Comparison of ENCODE assay signal across 8 mouse cellular contexts in the genomic region with DNA sequence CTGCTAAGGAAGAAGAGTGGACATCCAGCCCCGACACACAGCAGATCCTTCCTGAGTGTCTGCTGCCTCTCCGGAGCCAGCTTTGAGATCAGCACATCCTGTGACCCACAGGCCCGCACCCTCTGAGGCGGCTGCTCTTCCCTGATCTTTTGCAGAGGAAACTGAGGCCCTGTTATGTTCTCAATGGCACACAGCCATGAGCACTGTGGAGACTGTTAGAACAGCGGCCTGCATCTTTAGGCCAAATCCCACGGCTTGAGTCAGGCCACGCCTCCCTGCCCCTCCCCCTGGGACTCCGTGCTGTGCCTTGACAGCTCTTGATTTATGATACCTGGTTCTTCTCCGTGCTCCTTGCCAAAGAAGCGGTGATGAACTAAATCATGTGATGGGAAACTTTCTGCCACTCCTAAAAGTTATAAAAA. TPM values are rescaled to one million over a fixed set of nuclear protein-coding genes. Genes with fewer than 3 reads are reported as not detected.
A peak's percentile ranks its signal among the peaks of the same experiment; 100 is the strongest.
DNase-seq lines count a peak whose midpoint lies in the region; ATAC-seq and TF ChIP-seq lines count a peak whose summit lies in the region.

No protein-coding gene starts in this region.

- no peaks in the 10 kb centered on the region for H3K27me3 ChIP-seq in MEL (ENCODE audit: control insufficient read depth in 1 of 2, insufficient read depth in 2 of 2, low read length in 2 of 2)
- peaks cover 4% of the 10 kb centered on the region; the same call in 1 of the 2 replicates for H3K27me3 ChIP-seq in heart, embryonic 15.5 days
- no peaks in the 10 kb centered on the region for H3K27me3 ChIP-seq in kidney, embryonic 16.5 days (ENCODE audit: insufficient read depth, low read length)

- peak overlapping the region; percentile 53 for H3K9ac ChIP-seq in MEL (ENCODE audit: control insufficient read depth, low read depth, low read length, poor library complexity, severe bottlenecking)
- no peak overlapping the region for H3K9ac ChIP-seq in heart, embryonic 15.5 days
- no peak overlapping the region; the same call in 1 of the 2 replicates for H3K9ac ChIP-seq in kidney, embryonic 16.5 days (replicated peaks; ENCODE audit: low read length)

- H3K4me1 ChIP-seq in MEL (ENCODE audit: control insufficient read depth in 1 of 2, insufficient read depth in 2 of 2, low read length in 2 of 2): no peaks in the 10 kb centered on the region; a peak in 1 of 4 replicates
- H3K4me1 ChIP-seq in heart, embryonic 15.5 days (replicated peaks): peaks cover 4% of the 10 kb centered on the region
- peaks cover 5% of the 10 kb centered on the region; the same call in 1 of the 2 replicates for H3K4me1 ChIP-seq in kidney, embryonic 16.5 days (ENCODE audit: insufficient read depth, low read length)

- peak; percentile 45; the same call in 1 of the 2 replicates for ATAC-seq in heart, embryonic 15.5 days (replicated peaks; ENCODE audit: insufficient number of reproducible peaks, insufficient read depth, low FRiP score, low read depth)
- peak; percentile 80 for ATAC-seq in kidney, embryonic 16.5 days (ENCODE audit: low FRiP score, low TSS enrichment)

- H3K36me3 ChIP-seq in MEL (ENCODE audit: control insufficient read depth in 1 of 2, insufficient read depth in 2 of 2, low read length in 2 of 2): no peaks in the 10 kb centered on the region; a peak in 1 of 4 replicates
- H3K36me3 ChIP-seq in heart, embryonic 15.5 days: no peaks in the 10 kb centered on the region
- H3K36me3 ChIP-seq in kidney, embryonic 16.5 days (ENCODE audit: insufficient read depth, low read length): no peaks in the 10 kb centered on the region

- H3K9me3 ChIP-seq in MEL (replicated peaks; ENCODE audit: insufficient read depth, low read length): no peaks in the 10 kb centered on the region
- H3K9me3 ChIP-seq in heart, embryonic 15.5 days (replicated peaks): no peaks in the 10 kb centered on the region
- H3K9me3 ChIP-seq in kidney, embryonic 16.5 days (ENCODE audit: low read length): no peaks in the 10 kb centered on the region

- H3K4me2 ChIP-seq in heart, embryonic 15.5 days: peak overlapping the region; percentile 48
- peak overlapping the region; percentile 43 for H3K4me2 ChIP-seq in kidney, embryonic 16.5 days (replicated peaks; ENCODE audit: low read depth, low read length)

- TF ChIP-seq RAD21 in MEL (IDR thresholded peaks at IDR 0.05; ENCODE audit: low read depth, low read length): no peak

- peak overlapping the region; percentile 43 for H3K27ac ChIP-seq in MEL (ENCODE audit: control insufficient read depth, low read depth, low read length)
- H3K27ac ChIP-seq in heart, embryonic 15.5 days: peak overlapping the region; percentile 62
- H3K27ac ChIP-seq in kidney, embryonic 16.5 days (ENCODE audit: low read length): peak overlapping the region; percentile 72

- no peak for TF ChIP-seq POLR2A in MEL (IDR thresholded peaks at IDR 0.05; ENCODE audit: control insufficient read depth in 1 of 2, insufficient read depth in 1 of 2, low read depth in 1 of 2, low read length in 2 of 2, poor library complexity in 1 of 2)

- no peak for TF ChIP-seq EP300 in MEL (IDR thresholded peaks at IDR 0.05; ENCODE audit: low read depth in 1 of 2, low read length in 2 of 2)

- no peaks in the 10 kb centered on the region for H3K79me2 ChIP-seq in MEL (ENCODE audit: control insufficient read depth, insufficient read depth, low read length, poor library complexity)

- WGBS in heart, embryonic 15.5 days: 19% methylated on average over 10 of the region's 10 CpGs
- WGBS in kidney, embryonic 16.5 days: 12% methylated on average over 10 of the region's 10 CpGs

- TF ChIP-seq CTCF in MEL (IDR thresholded peaks at IDR 0.05 in 2 of 3, conservative IDR thresholded peaks at IDR 0.05 in 1 of 3; ENCODE audit: control insufficient read depth in 1 of 3, insufficient read depth in 1 of 3, low read depth in 2 of 3, low read length in 3 of 3, poor library complexity in 1 of 3, severe bottlenecking in 1 of 3): no peak

- peak overlapping the region; percentile 66 to 92 for H3K4me3 ChIP-seq in MEL (ENCODE audit: control insufficient read depth in 1 of 2, insufficient read depth in 1 of 2, low read depth in 2 of 2, low read length in 2 of 2)
- H3K4me3 ChIP-seq in heart, embryonic 15.5 days: 0 out of 2 replicates have a peak overlapping the region, but pooled peaks have one; percentile 5
- H3K4me3 ChIP-seq in kidney, embryonic 16.5 days (ENCODE audit: low read length): no peak overlapping the region

- DNase-seq in MEL (ENCODE audit: low read depth, low spot score): peak; percentile 86
- peak; percentile 91 for DNase-seq in embryo, embryonic 10 days (ENCODE audit: low spot score)
- DNase-seq in lung, postnatal 25 days (ENCODE audit: low spot score): peak; percentile 69
- DNase-seq in thymus, postnatal 0 days (ENCODE audit: low spot score): peak; percentile 40
- DNase-seq in right cerebral cortex, postnatal 25 days: no peak
- DNase-seq in retina, embryonic 14.5 days (ENCODE audit: low spot score): no peak

TF ChIP-seq in MEL, 35 proteins besides CTCF, POLR2A, EP300 and RAD21:
- TF ChIP-seq USF2 (IDR thresholded peaks at IDR 0.05; ENCODE audit: borderline replicate concordance in 1 of 2, insufficient read depth in 1 of 2, low read depth in 1 of 2, low read length in 2 of 2) (0 out of 4 replicates have a peak, but pooled peaks of 1 of the 2 experiments have one; percentile 18), RCOR1 (IDR thresholded peaks at IDR 0.05; ENCODE audit: low read depth, low read length) (0 out of 2 replicates have a peak, but pooled peaks have one; percentile 24), ZNF384 (IDR thresholded peaks at IDR 0.05; ENCODE audit: low read depth, low read length) (no peak), ETS1 (IDR thresholded peaks at IDR 0.05; ENCODE audit: low read depth, low read length) (no peak; the same call in none of the 2 replicates), USF1 (IDR thresholded peaks at IDR 0.05; ENCODE audit: low read depth, low read length) (peak; percentile 71), SIN3A (IDR thresholded peaks at IDR 0.05; ENCODE audit: low read length) (peak; percentile 14; the same call in 1 of the 2 replicates), UBTF (IDR thresholded peaks at IDR 0.05; ENCODE audit: borderline replicate concordance, insufficient read depth, low read depth, low read length) (no peak)
TF ChIP-seq in MEL: peak in this region for 4.

RNA-seq across cellular contexts. Expression of a gene that starts 22.1 kb away (rescaled TPM):
- total RNA-seq in MEL (2012; rRNA removed): not detected in 2 replicates
- not detected for polyA plus RNA-seq in MEL (2012; ENCODE audit: insufficient read depth in 1 of 2, insufficient read length in 2 of 2, low read depth in 1 of 2, low replicate concordance in 2 of 2, missing spikeins in 1 of 2)
- polyA plus RNA-seq in heart, embryonic 15.5 days (2015; fragmentation: Nextera tagmentation; extraction: Ambion mirVana): 2.6 and 4.0 TPM in 2 replicates
- 15.4 and 16.5 TPM in 2 replicates for polyA plus RNA-seq in kidney, embryonic 16.5 days (2015; fragmentation: Nextera tagmentation; extraction: Ambion mirVana)
- polyA plus RNA-seq in thymus, postnatal 0 days (2015; fragmentation: Nextera tagmentation; extraction: Ambion mirVana): 14.8 and 18.4 TPM in 2 replicates

RNA-seq across cellular contexts. Expression of a gene that starts 42.0 kb away (rescaled TPM):
- total RNA-seq in MEL (2012; rRNA removed): not detected in 2 replicates
- polyA plus RNA-seq in MEL (2012; ENCODE audit: insufficient read depth in 1 of 2, insufficient read length in 2 of 2, low read depth in 1 of 2, low replicate concordance in 2 of 2, missing spikeins in 1 of 2): not detected
- polyA plus RNA-seq in heart, embryonic 15.5 days (2015; fragmentation: Nextera tagmentation; extraction: Ambion mirVana): not detected in 2 replicates
- not detected in 2 replicates for polyA plus RNA-seq in kidney, embryonic 16.5 days (2015; fragmentation: Nextera tagmentation; extraction: Ambion mirVana)
- 0.29 and 0.53 TPM in 2 replicates for polyA plus RNA-seq in thymus, postnatal 0 days (2015; fragmentation: Nextera tagmentation; extraction: Ambion mirVana)

RNA-seq across cellular contexts. Expression of a gene that starts 54.5 kb away (rescaled TPM):
- total RNA-seq in MEL (2012; rRNA removed): 191 and 192 TPM in 2 replicates
- 100 to 1,000 TPM; 278 to 756 TPM for polyA plus RNA-seq in MEL (2012; ENCODE audit: insufficient read depth in 1 of 2, insufficient read length in 2 of 2, low read depth in 1 of 2, low replicate concordance in 2 of 2, missing spikeins in 1 of 2)
- polyA plus RNA-seq in heart, embryonic 15.5 days (2015; fragmentation: Nextera tagmentation; extraction: Ambion mirVana): 38.8 and 48.5 TPM in 2 replicates
- polyA plus RNA-seq in kidney, embryonic 16.5 days (2015; fragmentation: Nextera tagmentation; extraction: Ambion mirVana): 45.6 and 49.1 TPM in 2 replicates
- 41.6 and 43.4 TPM in 2 replicates for polyA plus RNA-seq in thymus, postnatal 0 days (2015; fragmentation: Nextera tagmentation; extraction: Ambion mirVana)

Comparison
In these comparisons a context has a peak if more than half of its experiments do, and no peak if none do; other contexts are left out.
1. DNase-seq: peak in MEL (single experiment), embryo, embryonic 10 days (single experiment), lung, postnatal 25 days (single experiment) and thymus, postnatal 0 days (single experiment); none in right cerebral cortex, postnatal 25 days (single experiment) and retina, embryonic 14.5 days (single experiment).
2. Peak in every context shown above with its lines, with median percentiles within 50 percentile points of each other: H3K27ac ChIP-seq.